In genomic region chr5:107521897-107522296, GRCm38 (mm10) we compare ENCODE assay signal across 9 mouse cellular contexts. TPM values are rescaled to one million over a fixed set of nuclear protein-coding genes. Genes with fewer than 3 reads are reported as not detected.
DNase-seq lines count a peak whose midpoint lies in the region; ATAC-seq lines count a peak whose summit lies in the region.
"Had no signal": no experiment of that assay in that cellular context is flagged by ENCODE, and none has a peak within 500 bp of the region (broad histone marks: within the 10 kb centered on the region; RNA-seq: fewer than 3 reads in every experiment).

No protein-coding gene starts in this region.

- no peak overlapping the region for H3K4me3 ChIP-seq in macrophage (ENCODE audit: inconsistent target)
- H3K4me3 ChIP-seq in liver, embryonic 11.5 days (ENCODE audit: low read depth, low read length): no peak overlapping the region
- H3K4me3 ChIP-seq in intestine, embryonic 16.5 days (ENCODE audit: low read length): no peak overlapping the region
- H3K4me3 ChIP-seq: erythroblast, embryonic 14.5 days had no signal

- H3K36me3 ChIP-seq in macrophage (ENCODE audit: inconsistent target): no peaks in the 10 kb centered on the region
- no peaks in the 10 kb centered on the region for H3K36me3 ChIP-seq in liver, embryonic 11.5 days (ENCODE audit: control insufficient read depth, insufficient read depth, low read length)
- H3K36me3 ChIP-seq in intestine, embryonic 16.5 days (ENCODE audit: control insufficient read depth, insufficient read depth, low read length): no peaks in the 10 kb centered on the region

- H3K4me2 ChIP-seq in liver, embryonic 11.5 days: no peak overlapping the region
- no peak overlapping the region for H3K4me2 ChIP-seq in intestine, embryonic 16.5 days (ENCODE audit: low read depth, low read length)

- H3K4me1 ChIP-seq in liver, embryonic 11.5 days (replicated peaks; ENCODE audit: control insufficient read depth, insufficient read depth, low read length): no peaks in the 10 kb centered on the region
- H3K4me1 ChIP-seq in intestine, embryonic 16.5 days (ENCODE audit: control insufficient read depth, insufficient read depth, low read length): no peaks in the 10 kb centered on the region

- H3K27ac ChIP-seq in macrophage: peak overlapping the region; percentile 28
- no peak overlapping the region for H3K27ac ChIP-seq in liver, embryonic 11.5 days (ENCODE audit: low read depth, low read length)
- H3K27ac ChIP-seq in intestine, embryonic 16.5 days (ENCODE audit: low read length): no peak overlapping the region

- H3K27me3 ChIP-seq in liver, embryonic 11.5 days (replicated peaks; ENCODE audit: control insufficient read depth, insufficient read depth, low read length): no peaks in the 10 kb centered on the region
- H3K27me3 ChIP-seq in intestine, embryonic 16.5 days (replicated peaks; ENCODE audit: control insufficient read depth, insufficient read depth, low read length): no peaks in the 10 kb centered on the region

- no peak overlapping the region for H3K9ac ChIP-seq in liver, embryonic 11.5 days (ENCODE audit: low read depth, low read length)
- H3K9ac ChIP-seq in intestine, embryonic 16.5 days (ENCODE audit: low read depth, low read length): no peak overlapping the region

- peak; percentile 17 for DNase-seq in kidney, adult 11 months
- DNase-seq in kidney, adult 18-20 months: no peak
- DNase-seq in gastrocnemius, postnatal 14 days: peak; percentile 15
- peak; percentile 32 for DNase-seq in kidney, postnatal 14 days
- no peak for DNase-seq in liver, embryonic 11.5 days (ENCODE audit: low spot score)
- no peak for DNase-seq in cerebellum, adult 18-20 months

- no peak for ATAC-seq in liver, embryonic 11.5 days (replicated peaks; ENCODE audit: low FRiP score)
- no peak for ATAC-seq in intestine, embryonic 16.5 days

- no peaks in the 10 kb centered on the region for H3K9me3 ChIP-seq in liver, embryonic 11.5 days (ENCODE audit: control insufficient read depth, low read length)
- H3K9me3 ChIP-seq in intestine, embryonic 16.5 days (ENCODE audit: control insufficient read depth, low read length): no peaks in the 10 kb centered on the region

- intact Hi-C loops in gastrocnemius, postnatal 14 days (cut with DNase I; ENCODE audit: low total_unique reads): no loop called here

- H3K79me2 ChIP-seq in macrophage (ENCODE audit: inconsistent target): no peaks in the 10 kb centered on the region

- WGBS in macrophage (ENCODE audit: missing documents): 27% methylated on average over 7 of the region's 7 CpGs
- WGBS in liver, embryonic 11.5 days: 72% methylated on average over 7 of the region's 7 CpGs
- WGBS in intestine, embryonic 16.5 days: 75% methylated on average over 7 of the region's 7 CpGs

RNA-seq across cellular contexts. Expression of gene 1700028K03Rik, which starts 12.6 kb away (rescaled TPM):
- not detected for total RNA-seq in gastrocnemius, postnatal 14 days (2021)
- total RNA-seq in macrophage (2018; cell fraction: chromatin; rRNA removed): under 1 TPM in 10 of 26 experiments, not detected in 16; 0.12 to 0.45 (median 0.21) TPM
- total RNA-seq in macrophage (2018; cell fraction: cytosol; rRNA removed): not detected
- total RNA-seq in macrophage (2018; cell fraction: nucleus; rRNA removed): under 1 TPM in 8 of 26 experiments, not detected in 18; 0.10 to 0.74 (median 0.15) TPM
- not detected in 3 replicates for polyA plus RNA-seq in macrophage (2018)
- 0.05 and 0.12 TPM in 2 replicates for polyA plus RNA-seq in liver, embryonic 11.5 days (2014; fragmentation: Nextera tagmentation; extraction: Ambion mirVana)
- 0.04 and 0.05 TPM in 2 replicates for polyA plus RNA-seq in intestine, embryonic 16.5 days (2015; fragmentation: Nextera tagmentation; extraction: Ambion mirVana)
- polyA plus RNA-seq: erythroblast, embryonic 14.5 days had no signal

RNA-seq across cellular contexts. Expression of gene Gm42669, which starts 14.5 kb away (rescaled TPM):
- not detected for total RNA-seq in gastrocnemius, postnatal 14 days (2021)
- 1 to 10 TPM in 5 of 26 experiments, under 1 TPM in 14, not detected in 7; 0.16 to 1.9 (median 0.50) TPM for total RNA-seq in macrophage (2018; cell fraction: chromatin; rRNA removed)
- under 1 TPM in 9 of 26 experiments, not detected in 17; 0.03 to 0.18 (median 0.11) TPM for total RNA-seq in macrophage (2018; cell fraction: cytosol; rRNA removed)
- total RNA-seq in macrophage (2018; cell fraction: nucleus; rRNA removed): under 1 TPM in 11 of 26 experiments, not detected in 15; 0.17 to 0.44 (median 0.26) TPM
- 0.06 TPM in 1 of 3 replicates, not detected in the others for polyA plus RNA-seq in macrophage (2018)
- polyA plus RNA-seq in liver, embryonic 11.5 days (2014; fragmentation: Nextera tagmentation; extraction: Ambion mirVana): 0.27 and 0.44 TPM in 2 replicates
- polyA plus RNA-seq in intestine, embryonic 16.5 days (2015; fragmentation: Nextera tagmentation; extraction: Ambion mirVana): 0.16 and 0.38 TPM in 2 replicates

Comparison
In these comparisons a context has a peak if more than half of its experiments do, and no peak if none do; other contexts are left out.
1. DNase-seq: peak in kidney, adult 11 months (single experiment), gastrocnemius, postnatal 14 days (single experiment) and kidney, postnatal 14 days (single experiment); none in kidney, adult 18-20 months (single experiment), liver, embryonic 11.5 days (single experiment) and cerebellum, adult 18-20 months (0 of 2).